Mouse (Mus musculus): ENCODE results near the gene Rrp9.

DNA sequence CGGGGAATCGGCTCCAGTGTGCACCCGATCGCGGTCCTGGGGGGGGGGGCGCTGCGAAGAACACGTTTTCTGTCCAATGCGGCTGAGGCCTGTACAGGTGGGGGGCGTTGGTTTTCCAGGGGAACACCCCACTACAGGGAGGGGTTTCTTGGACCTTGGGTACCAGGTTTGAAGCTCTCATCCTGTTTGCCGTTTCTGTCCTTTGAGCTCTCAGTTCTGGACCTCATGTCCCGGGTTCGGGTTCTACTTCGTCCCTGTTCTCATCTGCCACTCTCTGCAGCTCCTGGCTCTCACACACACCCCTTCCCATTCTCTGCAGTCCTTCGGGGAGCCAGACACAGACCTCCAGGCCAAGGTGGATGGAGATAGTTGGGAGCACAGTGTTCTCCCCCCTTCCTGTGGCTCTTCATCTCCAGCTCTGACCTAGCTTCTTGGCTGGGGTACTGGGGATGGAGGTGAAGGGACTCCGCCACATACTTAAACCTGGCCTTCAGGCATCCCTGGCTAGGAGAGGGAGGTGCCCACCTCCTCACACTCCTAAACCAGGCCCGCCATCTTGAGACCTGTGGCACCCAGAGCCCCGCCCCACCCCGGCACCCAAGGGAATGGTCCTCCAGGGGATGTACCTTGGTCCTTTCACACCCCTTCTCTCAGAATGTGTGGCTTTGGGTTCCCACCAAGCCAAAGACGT, 21.5 kb upstream of the Rrp9 start:
- TF ChIP-seq CTCF (IDR thresholded peaks at IDR 0.05; ENCODE audit: low read depth) = no peak
- no peak for TF ChIP-seq EP300 (optimal IDR thresholded peaks at IDR 0.05)

Data from stomach, postnatal 0 days (tissue).